Mouse (Mus musculus): ENCODE data around the gene Zmynd15. TPM values are rescaled to one million over a fixed set of nuclear protein-coding genes. Genes with fewer than 3 reads are reported as not detected.
A peak's percentile ranks its signal among the peaks of the same experiment; 100 is the strongest.
"Not testable (repeated sequence)": the region's sequence is repeated elsewhere in the genome, so short reads cannot be mapped to it uniquely, and the experiment has no call there.

Zmynd15 gene
- polyA plus RNA-seq (2015; fragmentation: Nextera tagmentation; extraction: Ambion mirVana), result 0.73 and 0.75 TPM in 2 replicates

DNA sequence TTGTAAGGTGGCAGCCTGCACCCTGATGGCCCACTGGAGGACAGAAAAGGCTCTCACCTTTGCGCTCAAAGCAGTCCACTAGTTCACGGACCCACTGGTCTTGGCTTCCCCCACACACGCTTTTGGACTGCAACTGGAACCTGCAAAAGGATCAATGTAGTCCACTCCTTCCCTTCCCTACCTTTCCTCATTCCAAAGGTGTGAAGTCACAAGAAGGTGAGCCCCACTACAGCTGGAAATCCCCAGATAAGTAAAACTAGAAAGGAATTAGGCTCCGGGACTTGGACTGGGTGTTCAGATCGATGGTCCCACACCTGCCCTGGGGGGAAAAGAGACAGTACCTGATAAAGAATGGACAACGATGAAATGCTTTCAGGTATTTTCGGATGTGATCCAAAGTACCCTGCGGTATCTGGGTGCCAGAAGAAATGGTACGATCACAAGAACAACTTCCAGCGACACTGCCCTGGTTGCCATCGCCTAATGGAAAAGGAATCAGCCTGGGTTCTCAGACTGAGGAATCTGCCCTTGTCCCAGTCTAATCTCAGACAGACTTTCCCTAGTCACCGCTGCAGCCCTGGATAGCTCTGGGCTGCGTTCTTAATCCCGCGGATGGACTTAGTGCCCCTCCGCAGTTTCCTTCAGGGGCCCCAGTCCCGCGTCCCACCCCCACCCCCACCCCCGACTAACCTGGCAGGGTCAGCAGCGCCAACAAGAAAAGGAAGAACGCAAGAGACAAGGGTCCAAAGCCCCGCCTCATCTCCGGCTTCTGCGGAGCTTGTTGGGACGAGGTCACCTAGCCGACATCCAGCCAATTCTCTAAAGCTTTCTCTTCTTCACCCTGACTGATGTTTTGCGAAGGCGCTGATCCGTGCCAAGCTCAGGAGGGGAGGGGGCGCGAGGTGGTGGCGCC, at the start of gene Zmynd15:
TSS of gene Zmynd15 (plus strand) at position 746 of the 913 bp plus-strand sequence.
- Histone ChIP-seq H3K4me3 (replicated peaks) (peak within 1 kb of the TSS; percentile 62), H3K4me2 (peak within 1 kb of the TSS; percentile 99), H3K27ac (no peak within 1 kb of the TSS), H3K27me3 (replicated peaks) (no peaks in the 10 kb centered on the region), H3K4me1 (peaks cover 10% of the 10 kb centered on the region; the same call in 1 of the 2 replicates), H3K9ac (peak within 1 kb of the TSS; percentile 47; the same call in 1 of the 2 replicates), H3K36me3 (no peaks in the 10 kb centered on the region), H3K9me3 (no peaks in the 10 kb centered on the region)
- ATAC-seq (ENCODE audit: insufficient read depth, low FRiP score, low read depth), result no peak
- 15% methylated on average over 32 of the region's 32 CpGs for WGBS

DNA sequence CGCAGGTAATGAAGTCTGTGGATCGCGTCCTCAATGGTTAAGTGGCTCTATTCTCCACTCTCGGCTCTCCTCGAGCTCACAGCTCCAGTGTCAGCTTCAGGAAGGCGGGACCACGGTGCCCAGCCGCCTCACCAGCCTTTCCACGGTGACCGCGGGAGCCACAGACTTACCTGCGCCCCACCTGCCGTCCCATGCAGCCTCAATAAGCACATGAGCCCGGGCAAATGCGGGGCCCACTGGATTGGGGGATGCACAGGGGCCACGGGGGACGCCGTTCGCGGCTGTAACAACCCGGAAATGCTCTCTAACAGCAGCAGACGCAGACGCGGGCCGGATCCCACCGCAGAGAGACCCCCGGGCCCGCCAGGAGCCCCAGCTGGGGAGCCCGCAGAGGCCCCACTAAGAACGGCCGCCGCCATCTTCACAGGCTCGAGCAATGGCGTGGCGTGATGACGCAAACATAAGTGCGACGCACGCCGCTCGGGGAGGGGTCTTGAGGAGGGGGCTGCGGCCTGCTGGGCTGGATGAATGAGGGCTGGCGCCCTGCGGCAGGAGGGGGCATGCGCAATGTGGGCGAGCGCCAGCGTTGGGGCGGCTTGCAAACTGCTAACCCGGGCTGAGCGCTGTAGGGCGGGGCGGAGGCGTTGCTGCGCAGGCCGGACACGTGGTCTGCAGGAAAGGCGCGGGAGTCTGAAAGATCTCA, 49.5 kb upstream of the Zmynd15 start, which contains the start of gene Pelp1:
TSS of gene Pelp1 (minus strand) at position 438 of the 703 bp plus-strand sequence.
- Histone ChIP-seq H3K4me1 (peaks cover 20% of the 10 kb centered on the region), H3K4me2 (peak within 1 kb of the TSS; percentile 83), H3K9ac (peak within 1 kb of the TSS; percentile 87), H3K27me3 (replicated peaks) (no peaks in the 10 kb centered on the region), H3K9me3 (no peaks in the 10 kb centered on the region), H3K36me3 (0 out of 2 replicates have a peak, but pooled peaks cover 4% of the 10 kb centered on the region), H3K4me3 (replicated peaks) (peak within 1 kb of the TSS; percentile 76), H3K27ac (peak within 1 kb of the TSS; percentile 65; the same call in 1 of the 2 replicates)
- under 1% methylated on average over 59 of the region's 59 CpGs for WGBS
- peak; percentile 97 for ATAC-seq (ENCODE audit: insufficient read depth, low FRiP score, low read depth)

DNA sequence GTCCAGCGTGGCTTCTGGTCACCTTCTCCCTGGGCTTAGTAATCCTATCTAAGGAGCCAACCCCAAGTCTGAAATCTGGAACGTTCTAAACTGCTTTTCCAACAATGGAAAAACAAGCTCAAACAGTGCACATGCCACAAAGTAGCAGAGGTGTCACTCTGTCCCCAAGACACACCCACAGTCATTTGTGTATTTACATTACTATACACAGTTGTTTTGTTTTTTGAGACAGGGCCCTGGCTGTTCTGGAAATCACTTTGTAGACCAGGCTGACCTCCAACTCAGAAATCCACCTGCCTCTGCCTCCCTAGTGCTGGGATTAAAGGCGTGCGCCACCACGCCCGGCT, 49.0 kb upstream of the Zmynd15 start:
- Histone ChIP-seq H3K27ac (peak overlapping the region; percentile 65; the same call in 1 of the 2 replicates), H3K27me3 (replicated peaks) (no peaks in the 10 kb centered on the region)
- ATAC-seq (ENCODE audit: insufficient read depth, low FRiP score, low read depth), result 0 out of 2 replicates have a peak, but pooled peaks have one; percentile 2

DNA sequence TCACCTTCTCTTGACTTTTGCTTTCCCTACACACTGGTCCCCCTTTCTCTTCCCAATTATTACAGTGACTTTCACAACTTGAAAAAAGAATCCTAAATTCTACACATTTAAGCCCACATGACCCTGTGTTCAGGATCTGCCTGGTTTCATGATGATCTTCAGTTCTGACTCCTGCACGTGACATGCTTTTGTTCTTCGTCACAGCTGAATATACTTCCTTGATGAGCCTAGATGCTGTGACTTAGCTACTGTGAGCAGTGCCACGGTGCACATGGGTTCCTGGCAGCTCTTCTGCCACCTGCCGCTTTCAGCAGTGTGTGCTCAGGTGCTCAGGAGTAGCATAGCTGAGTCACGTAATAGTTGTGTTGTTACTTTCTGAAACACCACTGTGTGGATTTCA, 46.6 kb upstream of the Zmynd15 start:
- Histone ChIP-seq H3K4me2 (no peak overlapping the region), H3K27me3 (replicated peaks) (no peaks in the 10 kb centered on the region), H3K9ac (no peak overlapping the region), H3K9me3 (no peaks in the 10 kb centered on the region), H3K4me3 (replicated peaks) (no peak overlapping the region), H3K27ac (no peak overlapping the region), H3K4me1 (peaks cover 20% of the 10 kb centered on the region), H3K36me3 (no peaks in the 10 kb centered on the region)
- ATAC-seq (ENCODE audit: insufficient read depth, low FRiP score, low read depth), result no peak
- WGBS, result 77% methylated on average over 5 of the region's 5 CpGs

More for the DNA sequence above, 49.0 kb upstream of the Zmynd15 start:
- 0 out of 2 replicates have a peak, but pooled peaks cover 4% of the 10 kb centered on the region for H3K36me3 ChIP-seq
- peak overlapping the region; percentile 76 for H3K4me3 ChIP-seq (replicated peaks)
- no peak overlapping the region for H3K9ac ChIP-seq
- H3K4me1 ChIP-seq, result peaks cover 20% of the 10 kb centered on the region
- 59% methylated on average over 6 of the region's 6 CpGs for WGBS
- H3K4me2 ChIP-seq, result peak overlapping the region; percentile 83
- H3K9me3 ChIP-seq, result no peaks in the 10 kb centered on the region

DNA sequence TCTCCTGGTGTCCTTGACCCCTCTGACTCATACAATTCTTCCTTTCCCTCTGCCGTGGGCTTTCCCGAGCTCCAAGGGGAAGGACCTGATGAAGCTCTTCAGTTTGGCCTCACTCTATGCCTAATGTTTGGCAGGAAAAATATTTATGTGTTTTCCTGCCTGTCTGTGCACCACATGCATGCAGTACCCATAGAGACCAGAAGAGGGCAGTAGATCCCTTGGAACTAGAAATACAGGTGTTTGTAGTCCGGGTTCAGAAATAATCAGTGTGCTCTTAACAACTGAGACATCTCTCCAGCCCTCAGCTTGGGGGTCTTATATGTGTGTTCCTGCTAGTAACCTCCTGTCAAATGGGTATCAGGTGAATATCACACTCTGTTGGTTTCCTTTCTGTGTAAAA, 45.3 kb upstream of the Zmynd15 start:
- Histone ChIP-seq H3K9me3 (no peaks in the 10 kb centered on the region), H3K27ac (no peak overlapping the region), H3K4me3 (replicated peaks) (no peak overlapping the region), H3K36me3 (no peaks in the 10 kb centered on the region), H3K27me3 (replicated peaks) (no peaks in the 10 kb centered on the region), H3K9ac (no peak overlapping the region), H3K4me1 (peaks cover 6% of the 10 kb centered on the region), H3K4me2 (no peak overlapping the region)
- 6% methylated on average over 3 of the region's 3 CpGs for WGBS
- no peak for ATAC-seq (ENCODE audit: insufficient read depth, low FRiP score, low read depth)

DNA sequence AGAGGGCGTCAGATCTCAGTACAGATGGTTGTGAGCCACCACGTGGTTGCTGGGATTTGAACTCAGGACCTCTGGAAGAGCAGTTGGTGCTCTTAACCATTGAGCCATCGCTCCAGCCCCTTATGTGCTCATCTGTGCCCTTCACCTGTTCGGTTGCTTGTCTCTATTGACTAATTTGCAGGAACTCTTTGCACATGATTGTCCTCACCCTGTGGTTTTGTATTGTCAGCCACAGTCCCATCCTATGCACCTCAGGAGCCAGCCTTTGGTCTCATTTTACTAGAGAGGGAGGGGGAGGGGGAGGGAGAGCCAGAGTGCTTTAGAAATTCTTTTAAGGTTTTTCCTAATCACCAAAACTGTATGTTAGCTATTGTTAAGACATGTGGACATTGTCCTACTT, 41.0 kb upstream of the Zmynd15 start:
- Histone ChIP-seq H3K4me3 (replicated peaks) (no peak overlapping the region), H3K9ac (no peak overlapping the region), H3K4me1 (no peaks in the 10 kb centered on the region), H3K27ac (no peak overlapping the region), H3K4me2 (no peak overlapping the region), H3K27me3 (replicated peaks) (no peaks in the 10 kb centered on the region), H3K36me3 (no peaks in the 10 kb centered on the region), H3K9me3 (no peaks in the 10 kb centered on the region)
- 60% methylated on average over 4 of the region's 4 CpGs for WGBS
- no peak for ATAC-seq (ENCODE audit: insufficient read depth, low FRiP score, low read depth)

DNA sequence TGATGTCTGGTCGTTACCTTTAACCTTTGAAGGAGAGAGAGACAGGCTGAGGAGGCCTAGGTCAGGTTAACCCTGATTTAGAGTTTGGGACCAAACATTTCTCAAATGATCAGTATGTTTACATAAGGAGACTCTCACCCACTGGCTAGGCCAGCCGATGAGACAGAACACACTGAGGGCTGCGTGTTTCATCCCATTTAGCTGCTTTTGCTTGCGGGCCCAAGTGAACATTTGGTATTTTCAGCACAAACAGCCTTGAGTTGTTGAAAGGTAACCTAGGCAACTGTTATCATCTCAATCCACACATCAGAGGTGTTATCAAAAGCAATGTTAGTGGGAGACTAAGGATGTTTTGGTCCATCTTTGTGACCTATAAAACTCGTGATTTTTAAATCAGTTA, 39.7 kb upstream of the Zmynd15 start:
- no peak overlapping the region for H3K27ac ChIP-seq
- no peaks in the 10 kb centered on the region for H3K9me3 ChIP-seq
- 28% methylated on average over 5 of the region's 5 CpGs for WGBS
- no peak for ATAC-seq (ENCODE audit: insufficient read depth, low FRiP score, low read depth)
- H3K4me1 ChIP-seq, result no peaks in the 10 kb centered on the region
- no peak overlapping the region for H3K4me2 ChIP-seq
- H3K9ac ChIP-seq, result no peak overlapping the region
- no peaks in the 10 kb centered on the region for H3K27me3 ChIP-seq (replicated peaks)
- no peaks in the 10 kb centered on the region for H3K36me3 ChIP-seq
- no peak overlapping the region for H3K4me3 ChIP-seq (replicated peaks)

DNA sequence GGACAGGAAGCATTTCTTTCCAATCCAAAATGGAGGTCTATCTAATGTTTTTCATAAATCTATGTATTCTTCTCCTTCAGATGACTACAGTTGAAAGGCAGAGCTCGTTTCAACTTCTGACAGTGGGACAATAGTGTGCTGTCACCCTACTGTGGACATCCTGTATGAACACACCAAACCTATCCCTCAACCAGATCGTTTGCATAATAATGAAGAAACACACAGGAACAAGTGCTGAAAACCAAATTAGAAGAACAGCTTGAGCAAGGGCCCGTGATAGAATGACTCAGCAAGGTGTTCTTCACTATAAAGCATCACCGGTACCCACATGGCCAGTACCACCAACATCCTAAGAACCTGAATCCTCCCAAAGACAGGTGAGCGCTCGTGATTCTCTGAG, 32.6 kb upstream of the Zmynd15 start:
- not testable (repeated sequence) for H3K4me1 ChIP-seq; H3K9me3 ChIP-seq; H3K9ac ChIP-seq; H3K4me3 ChIP-seq (replicated peaks); H3K4me2 ChIP-seq; ATAC-seq (ENCODE audit: insufficient read depth, low FRiP score, low read depth); H3K27me3 ChIP-seq (replicated peaks); H3K27ac ChIP-seq; H3K36me3 ChIP-seq
- 73% methylated on average over 6 of the region's 6 CpGs for WGBS

DNA sequence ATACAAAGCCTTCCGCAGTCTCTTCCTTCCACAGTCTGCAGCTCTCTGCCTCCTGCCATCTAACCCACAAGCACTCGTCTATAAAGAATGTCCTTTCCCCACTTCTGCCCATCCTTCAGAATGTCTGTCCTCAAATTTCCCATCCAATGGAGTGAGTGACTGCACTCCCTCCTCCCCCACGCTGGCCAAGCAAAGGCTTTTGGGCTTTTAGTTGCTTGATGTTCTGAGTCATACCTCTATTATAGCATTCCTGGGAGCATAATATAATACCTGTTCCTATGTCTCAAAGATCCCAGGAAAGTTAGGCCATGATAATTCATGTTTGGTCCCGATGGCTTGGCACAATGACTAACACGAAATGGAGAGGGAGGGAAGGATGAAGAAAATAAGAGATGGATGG, 27.7 kb upstream of the Zmynd15 start:
- Histone ChIP-seq H3K9ac (no peak overlapping the region), H3K4me2 (peak overlapping the region; percentile 72; the same call in 1 of the 2 replicates), H3K4me3 (replicated peaks) (peak overlapping the region; percentile 1; the same call in 1 of the 2 replicates), H3K4me1 (peaks cover 7% of the 10 kb centered on the region), H3K9me3 (no peaks in the 10 kb centered on the region), H3K36me3 (no peaks in the 10 kb centered on the region), H3K27ac (peak overlapping the region; percentile 31; the same call in 1 of the 2 replicates), H3K27me3 (replicated peaks) (no peaks in the 10 kb centered on the region)
- 30% methylated on average over 5 of the region's 5 CpGs for WGBS
- ATAC-seq (ENCODE audit: insufficient read depth, low FRiP score, low read depth), result no peak

DNA sequence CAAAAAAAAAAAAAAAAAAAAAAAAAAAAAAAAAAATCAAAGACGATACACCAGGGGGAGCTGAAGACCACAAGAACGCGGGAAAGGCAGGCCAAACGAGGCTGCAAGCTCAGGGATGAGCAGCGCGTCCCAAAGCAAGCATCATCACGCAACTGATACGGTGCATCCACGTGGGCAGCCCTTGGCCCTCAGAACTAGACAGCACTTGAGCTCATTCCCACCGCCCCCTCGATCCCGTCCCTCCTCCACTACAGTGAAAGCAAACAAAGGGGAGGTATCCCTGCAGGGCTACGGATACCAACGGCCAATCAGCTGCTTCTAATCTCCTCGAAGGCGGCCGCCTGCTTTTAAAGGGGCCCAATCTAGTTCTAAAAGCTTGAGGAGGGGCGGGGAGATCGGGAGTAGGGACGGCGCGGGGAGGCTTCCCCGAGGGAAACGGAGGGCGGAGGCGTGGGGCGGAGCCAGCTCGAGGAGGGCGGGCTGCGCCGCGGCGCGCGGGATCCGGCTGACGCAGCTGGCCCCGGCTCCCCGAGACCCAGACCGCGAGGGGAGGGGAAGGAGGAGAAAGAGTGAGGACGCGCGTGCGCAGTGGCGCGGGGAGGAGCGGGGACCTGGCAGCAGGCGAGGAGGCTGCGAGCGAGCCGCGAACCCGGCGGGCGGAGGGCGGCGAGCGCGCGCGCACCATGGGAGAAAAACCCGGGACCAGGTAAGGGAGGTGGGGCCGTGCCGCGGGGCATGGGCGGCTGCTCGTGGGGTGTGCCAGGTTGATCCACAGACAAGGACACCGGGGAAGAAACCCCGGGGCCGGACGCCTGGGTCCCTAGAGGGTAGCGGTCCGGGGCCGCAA, 27.0 kb upstream of the Zmynd15 start, which contains the start of gene Arrb2:
TSS of gene Arrb2 (plus strand) at position 588 of the 847 bp plus-strand sequence.
- H3K9ac ChIP-seq, result peak within 1 kb of the TSS; percentile 66
- H3K27me3 ChIP-seq (replicated peaks), result no peaks in the 10 kb centered on the region
- peak within 1 kb of the TSS; percentile 65 for H3K4me3 ChIP-seq (replicated peaks)
- peak within 1 kb of the TSS; percentile 76 for H3K27ac ChIP-seq
- no peaks in the 10 kb centered on the region for H3K36me3 ChIP-seq
- peaks cover 7% of the 10 kb centered on the region for H3K4me1 ChIP-seq
- peak; percentile 95 for ATAC-seq (ENCODE audit: insufficient read depth, low FRiP score, low read depth)
- under 1% methylated on average over 74 of the region's 75 CpGs for WGBS
- H3K4me2 ChIP-seq, result peak within 1 kb of the TSS; percentile 72
- no peaks in the 10 kb centered on the region for H3K9me3 ChIP-seq
